Mouse (Mus musculus): ENCODE data around the gene Zfp810. TPM values are rescaled to one million over a fixed set of nuclear protein-coding genes. Genes with fewer than 3 reads are reported as not detected.

The Zfp810 gene
- total RNA-seq, 2 experiments from 2014 or later, result 0.54 to 0.98 TPM

GRCm38 (mm10) chr9:22244242-22244641, 63.2 kb downstream of the Zfp810 start:
- no peak for TF ChIP-seq CTCF (IDR thresholded peaks at IDR 0.05)
- intact Hi-C loops (cut with DNase I), result no loop called here
- no peak overlapping the region for H3K4me3 ChIP-seq
- H3K27ac ChIP-seq, result no peak overlapping the region
- DNase-seq, result no peak

DNA sequence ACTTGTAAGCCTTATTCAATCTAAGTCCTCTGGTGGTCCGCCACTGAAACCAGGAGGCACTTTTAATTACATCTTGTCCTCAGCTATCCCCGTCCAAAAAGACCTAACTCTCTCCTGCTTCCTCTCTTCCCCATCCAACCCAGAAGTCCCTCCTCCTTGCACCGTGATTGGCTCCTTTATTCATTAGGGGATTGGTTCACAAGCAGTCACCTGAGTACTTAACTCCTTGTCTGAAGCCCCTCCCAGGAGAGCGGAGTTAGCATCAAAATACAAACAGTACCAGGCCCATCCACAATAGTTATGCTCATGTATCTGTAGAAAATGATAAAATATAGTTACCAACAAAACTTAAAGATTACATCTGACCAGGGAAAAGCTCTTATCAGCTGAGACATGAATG, 67.4 kb downstream of the Zfp810 start:
- Histone ChIP-seq H3K27ac (no peak overlapping the region), H3K4me3 (no peak overlapping the region)
- DNase-seq, result no peak
- intact Hi-C loops (cut with DNase I), result no loop called here
- TF ChIP-seq CTCF (IDR thresholded peaks at IDR 0.05), result no peak

- no peak overlapping the region for H3K4me3 ChIP-seq
- intact Hi-C loops (cut with DNase I), result no loop called here
- no peak overlapping the region for H3K27ac ChIP-seq
- no peak for DNase-seq
- TF ChIP-seq CTCF (IDR thresholded peaks at IDR 0.05), result peak; percentile 46
Observed at GRCm38 (mm10) chr9:22230556-22230955, 76.9 kb downstream of the Zfp810 start.

DNA sequence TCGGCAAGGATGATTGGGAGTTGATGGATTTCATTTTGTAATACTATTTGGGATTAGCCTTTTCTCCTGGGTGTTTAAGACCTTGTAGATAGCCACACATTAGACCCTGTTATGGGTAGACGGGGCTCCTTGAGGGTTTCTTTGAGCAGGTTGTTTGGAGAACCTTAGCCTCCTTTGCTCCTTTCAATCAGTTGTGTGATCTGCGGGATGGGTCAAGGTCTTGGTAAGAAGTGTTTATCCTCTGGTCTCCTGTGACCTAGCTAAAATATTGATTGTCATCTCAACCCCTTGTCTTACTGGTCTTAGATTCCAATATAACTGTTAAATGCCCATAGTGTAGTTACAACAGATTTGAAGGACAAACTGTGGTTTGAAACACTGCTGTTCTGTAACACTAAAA, 77.4 kb downstream of the Zfp810 start:
- no peak for DNase-seq
- intact Hi-C loops (cut with DNase I), result no loop called here
- no peak for TF ChIP-seq CTCF (IDR thresholded peaks at IDR 0.05)
- H3K4me3 ChIP-seq, result no peak overlapping the region
- no peak overlapping the region for H3K27ac ChIP-seq

GRCm38 (mm10) chr9:22229386-22230026, 77.9 kb downstream of the Zfp810 start:
- intact Hi-C loops (cut with DNase I), result loop anchor here (5.0 to 10.0 kb wide), 3 partner anchors 72 to 185 kb away; partner anchors contain the start of genes 9530077C05Rik and Pigyl
- DNase-seq, result no peak
- Histone ChIP-seq H3K27ac (no peak overlapping the region), H3K4me3 (no peak overlapping the region)
- no peak for TF ChIP-seq CTCF (IDR thresholded peaks at IDR 0.05)

DNA sequence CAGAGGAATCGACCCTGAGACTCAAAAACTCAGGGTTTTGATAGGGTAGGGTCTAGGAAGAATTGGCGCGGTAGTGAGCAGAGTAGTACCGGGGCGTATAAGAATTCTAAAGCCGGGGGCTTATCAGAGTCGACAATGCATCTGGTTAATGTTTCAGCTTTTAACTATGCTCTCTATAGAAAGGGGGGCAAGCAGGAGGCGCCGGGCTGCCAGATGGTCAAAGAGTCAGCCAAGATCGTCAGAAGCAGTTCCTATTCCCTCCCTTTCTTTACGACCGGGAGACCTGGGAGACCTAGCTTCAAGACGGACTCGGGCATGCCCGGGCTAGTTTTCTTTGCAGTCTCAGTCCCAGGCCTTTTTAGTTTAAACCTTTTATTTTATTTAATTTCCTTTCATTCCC, 80.6 kb downstream of the Zfp810 start:
- peak overlapping the region; percentile 94 for H3K4me3 ChIP-seq
- H3K27ac ChIP-seq, result peak overlapping the region; percentile 94
- no peak for TF ChIP-seq CTCF (IDR thresholded peaks at IDR 0.05)
- intact Hi-C loops (cut with DNase I), result loop anchor here (5.0 to 10.0 kb wide), 3 partner anchors 70 to 188 kb away; partner anchors contain the start of genes 9530077C05Rik and Pigyl
- DNase-seq, result peak; percentile 33

Other genes starting within 250 kb of the Zfp810 start
- gene Gm49318, start 236.4 kb downstream of the Zfp810 start, total RNA-seq (2021), result not detected
- 1 to 10 TPM; 4.3 to 4.4 TPM for gene Zfp653, start 236.3 kb downstream of the Zfp810 start, total RNA-seq (2021)
- 10 to 100 TPM; 84.5 to 96.6 TPM for gene Ecsit, start 222.2 kb downstream of the Zfp810 start, total RNA-seq (2021)
- 1 to 10 TPM; 3.0 to 3.5 TPM for gene Cnn1, start 208.4 kb downstream of the Zfp810 start, total RNA-seq (2021)
- gene Elof1, start 190.5 kb downstream of the Zfp810 start, total RNA-seq (2021), result 10 to 100 TPM; 35.0 to 39.5 TPM
- gene Acp5, start 171.9 kb downstream of the Zfp810 start, total RNA-seq (2021), result 1 to 10 TPM in 1 of 2 experiments, under 1 TPM in 1; 0.23 to 1.5 TPM
- gene Pigyl, start 150.8 kb downstream of the Zfp810 start, total RNA-seq (2021), result 10 to 100 TPM; 34.7 to 41.3 TPM
- gene Zfp872, start 119.6 kb downstream of the Zfp810 start, total RNA-seq (2021), result not detected
- gene Zfp809, start 81.9 kb downstream of the Zfp810 start, total RNA-seq (2021), result 1 to 10 TPM; 7.0 to 7.2 TPM
- gene Zfp599, start 47.8 kb downstream of the Zfp810 start, total RNA-seq (2021), result not detected
- under 1 TPM; 0.64 to 0.69 TPM for gene Anln, start 81.5 kb upstream of the Zfp810 start, total RNA-seq (2021)
- under 1 TPM; 0.36 to 0.59 TPM for gene 9530077C05Rik, start 103.9 kb upstream of the Zfp810 start, total RNA-seq (2021)
- gene Gm17545, start 146.6 kb upstream of the Zfp810 start, total RNA-seq (2021), result not detected
- 10 to 100 TPM; 32.2 to 39.1 TPM for gene Rp9, start 162.1 kb upstream of the Zfp810 start, total RNA-seq (2021)
- 10 to 100 TPM in 1 of 2 experiments, 1 to 10 TPM in 1; 9.5 to 11.5 TPM for gene Bbs9, start 168.1 kb upstream of the Zfp810 start, total RNA-seq (2021)